Mouse (Mus musculus) thymus, postnatal 10 days (tissue): ENCODE measurements around the gene Flt1.
"Not testable (repeated sequence)": the region's sequence is repeated elsewhere in the genome, so short reads cannot be mapped to it uniquely, and the experiment has no call there.

Experiments used
- DNase-seq, 2 experiments: peaks; one replicate each; pipeline ENCODE4 v3.0.0; 2021; ENCODE audit warnings: low spot score in 2 of 2

Flt1 gene

GRCm38 (mm10) chr5:147614659-147615058 is 111.2 kb downstream of the Flt1 start:
- DNase-seq = peak in 1 of 2 experiments; percentile 5

GRCm38 (mm10) chr5:147611348-147611747 is 114.5 kb downstream of the Flt1 start:
- DNase-seq = not testable (repeated sequence)

- no peak for DNase-seq
Measured at GRCm38 (mm10) chr5:147607256-147607975, 118.4 kb downstream of the Flt1 start.

GRCm38 (mm10) chr5:147606751-147607150 is 119.1 kb downstream of the Flt1 start:
- no peak for DNase-seq

GRCm38 (mm10) chr5:147601460-147602360 is 124.1 kb downstream of the Flt1 start:
- no peak for DNase-seq

- no peak for DNase-seq
Measured at GRCm38 (mm10) chr5:147597825-147598224, 128.0 kb downstream of the Flt1 start.

GRCm38 (mm10) chr5:147589814-147590213 is 136.0 kb downstream of the Flt1 start:
- no peak for DNase-seq

GRCm38 (mm10) chr5:147585070-147585469 is 140.7 kb downstream of the Flt1 start:
- no peak for DNase-seq

- no peak for DNase-seq
Measured at GRCm38 (mm10) chr5:147584648-147585047, 141.2 kb downstream of the Flt1 start.

GRCm38 (mm10) chr5:147583702-147584298 is 142.0 kb downstream of the Flt1 start:
- peak; percentile 30 to 82 for DNase-seq

GRCm38 (mm10) chr5:147580181-147580580 is 145.6 kb downstream of the Flt1 start:
- no peak for DNase-seq

- DNase-seq = no peak
Measured at GRCm38 (mm10) chr5:147579691-147580090, 146.1 kb downstream of the Flt1 start.

GRCm38 (mm10) chr5:147579148-147579547 is 146.7 kb downstream of the Flt1 start:
- DNase-seq = no peak

- DNase-seq = no peak
Measured at GRCm38 (mm10) chr5:147577003-147577402, 148.8 kb downstream of the Flt1 start.

GRCm38 (mm10) chr5:147574517-147574916 is 151.3 kb downstream of the Flt1 start:
- DNase-seq = no peak

GRCm38 (mm10) chr5:147573555-147573954 is 152.3 kb downstream of the Flt1 start:
- no peak for DNase-seq

- DNase-seq = no peak
Measured at GRCm38 (mm10) chr5:147572695-147573094, 153.1 kb downstream of the Flt1 start.

GRCm38 (mm10) chr5:147566335-147566734 is 159.5 kb downstream of the Flt1 start:
- DNase-seq = no peak

- DNase-seq = no peak
Measured at GRCm38 (mm10) chr5:147565444-147565843, 160.4 kb downstream of the Flt1 start.

GRCm38 (mm10) chr5:147564140-147564590 is 161.6 kb downstream of the Flt1 start:
- DNase-seq = no peak

- DNase-seq = peak in 1 of 2 experiments; percentile 11
Measured at GRCm38 (mm10) chr5:147563511-147564139, 162.2 kb downstream of the Flt1 start.

GRCm38 (mm10) chr5:147557641-147558040 is 168.2 kb downstream of the Flt1 start:
- not testable (repeated sequence) for DNase-seq
